Mouse (Mus musculus) liver, adult 10 weeks (tissue): Measurements from ENCODE around the gene Timeless. TPM values are rescaled to one million over a fixed set of nuclear protein-coding genes. Genes with fewer than 3 reads are reported as not detected.

Experiments
- polyA plus RNA-seq: library from polyadenylated mRNA; stranded (reverse); fragments of 350-450 nt; fragmentation: Illumina TruSeq; extraction: RNeasy Lipid Tissue Mini Kit (QIAGEN cat#74804); gene quantifications from one replicate; pipeline ENCODE4 v1.2.3, GENCODE M21; 2014; ENCODE audit warnings: low read depth, low replicate concordance

Timeless gene
- polyA plus RNA-seq = 0.69 TPM

GRCm38 (mm10) chr10:128231697-128232419, at the start of gene Timeless:
Timeless (plus strand) TSS chr10:128232065.

GRCm38 (mm10) chr10:128194024-128194550, 37.8 kb upstream of the Timeless start, which contains the start of gene Gls2:
Gls2 (plus strand) TSS chr10:128194457.

GRCm38 (mm10) chr10:128211390-128212108, 20.3 kb upstream of the Timeless start, which contains the start of gene Spryd4:
Spryd4 (minus strand) TSS chr10:128211807.

GRCm38 (mm10) chr10:128225538-128225937, 6.3 kb upstream of the Timeless start, which contains the start of gene Mip:
Mip (plus strand) TSS chr10:128225838.

GRCm38 (mm10) chr10:128253677-128254255, 21.9 kb downstream of the Timeless start, which contains the start of gene Apon:
Apon (plus strand) TSS chr10:128254096.

GRCm38 (mm10) chr10:128268371-128268770, 36.5 kb downstream of the Timeless start, which contains the start of gene Apof:
Apof (plus strand) TSS chr10:128268671.

GRCm38 (mm10) chr10:128270287-128270841, 38.5 kb downstream of the Timeless start, which contains the start of gene Stat2:
Stat2 (plus strand) TSS chr10:128270559.

GRCm38 (mm10) chr10:128298702-128299171, 66.9 kb downstream of the Timeless start, which contains the start of gene Il23a:
Il23a (minus strand) TSS chr10:128298752.

Other genes starting within 250 kb of the Timeless start
- gene Hsd17b6, start 224.5 kb upstream of the Timeless start, polyA plus RNA-seq = 319 TPM
- gene Prim1, start 216.9 kb upstream of the Timeless start, polyA plus RNA-seq = 4.3 TPM
- gene Naca, start 196.5 kb upstream of the Timeless start, polyA plus RNA-seq = 612 TPM
- 279 TPM for gene Ptges3, start 173.1 kb upstream of the Timeless start, polyA plus RNA-seq
- gene Atp5b, start 148.8 kb upstream of the Timeless start, polyA plus RNA-seq = 730 TPM
- 5.9 TPM for gene Baz2a, start 140.5 kb upstream of the Timeless start, polyA plus RNA-seq
- 5.7 TPM for gene Rbms2, start 51.8 kb upstream of the Timeless start, polyA plus RNA-seq
- 171 TPM for gene Gls2, start 37.6 kb upstream of the Timeless start, polyA plus RNA-seq
- 23.2 TPM for gene Spryd4, start 20.3 kb upstream of the Timeless start, polyA plus RNA-seq
- gene Mip, start 6.2 kb upstream of the Timeless start, polyA plus RNA-seq = not detected
- gene Apon, start 22.0 kb downstream of the Timeless start, polyA plus RNA-seq = 346 TPM
- gene Apof, start 36.6 kb downstream of the Timeless start, polyA plus RNA-seq = 593 TPM
- gene Stat2, start 38.5 kb downstream of the Timeless start, polyA plus RNA-seq = 18.9 TPM
- not detected for gene Il23a, start 66.7 kb downstream of the Timeless start, polyA plus RNA-seq
- 6.5 TPM for gene Pan2, start 71.3 kb downstream of the Timeless start, polyA plus RNA-seq
- 59.7 TPM for gene Cnpy2, start 90.4 kb downstream of the Timeless start, polyA plus RNA-seq
- 53.8 TPM for gene Cs, start 105.7 kb downstream of the Timeless start, polyA plus RNA-seq
- 18.8 TPM for gene Coq10a, start 136.9 kb downstream of the Timeless start, polyA plus RNA-seq
- 3.7 TPM for gene Ankrd52, start 145.1 kb downstream of the Timeless start, polyA plus RNA-seq
- gene Slc39a5, start 169.2 kb downstream of the Timeless start, polyA plus RNA-seq = not detected
- 26.7 TPM for gene Nabp2, start 179.4 kb downstream of the Timeless start, polyA plus RNA-seq
- gene Rnf41, start 179.6 kb downstream of the Timeless start, polyA plus RNA-seq = 2.3 TPM
- 34.1 TPM for gene Smarcc2, start 227.2 kb downstream of the Timeless start, polyA plus RNA-seq